Mouse (Mus musculus): ENCODE measurements at regions not wholly inside any gene's neighbourhood (a gene's known extent, or its start where the extent isn't known, plus 50 kb on each side); places are given as distances from the start of the nearest gene placed in this dataset.
"Not testable (repeated sequence)": the region's sequence is repeated elsewhere in the genome, so short reads cannot be mapped to it uniquely, and the experiment has no call there.

- in situ Hi-C loops (cut with MboI, MseI), result no loop called here
These were observed 306.3 kb upstream of the Flrt2 start for GRCm38 (mm10) chr12:95385688-95386087.

- in situ Hi-C loops (cut with MboI, MseI), result no loop called here
These were observed 303.8 kb upstream of the Flrt2 start for GRCm38 (mm10) chr12:95388185-95388584.

GRCm38 (mm10) chr12:95392821-95393220 is 299.2 kb upstream of the Flrt2 start:
- in situ Hi-C loops (cut with MboI, MseI), result no loop called here

- in situ Hi-C loops (cut with MboI, MseI), result no loop called here
These were observed 297.0 kb upstream of the Flrt2 start for GRCm38 (mm10) chr12:95394991-95395530.

GRCm38 (mm10) chr12:95420861-95421260 is 271.2 kb upstream of the Flrt2 start:
- in situ Hi-C loops (cut with MboI, MseI), result no loop called here

- in situ Hi-C loops (cut with MboI, MseI), result no loop called here
These were observed 267.3 kb upstream of the Flrt2 start for GRCm38 (mm10) chr12:95424739-95425138.

GRCm38 (mm10) chr12:95437226-95437625 is 254.8 kb upstream of the Flrt2 start:
- in situ Hi-C loops (cut with MboI, MseI), result no loop called here

GRCm38 (mm10) chr12:95457480-95457879 is 234.5 kb upstream of the Flrt2 start:
- in situ Hi-C loops (cut with MboI, MseI), result no loop called here

GRCm38 (mm10) chr12:95466502-95467490 is 225.2 kb upstream of the Flrt2 start:
- in situ Hi-C loops (cut with MboI, MseI), result no loop called here

- in situ Hi-C loops (cut with MboI, MseI), result no loop called here
These were observed 222.1 kb upstream of the Flrt2 start for GRCm38 (mm10) chr12:95469897-95470296.

- in situ Hi-C loops (cut with MboI, MseI), result no loop called here
These were observed 205.5 kb upstream of the Flrt2 start for GRCm38 (mm10) chr12:95486502-95486901.

GRCm38 (mm10) chr12:95488371-95488770 is 203.7 kb upstream of the Flrt2 start:
- in situ Hi-C loops (cut with MboI, MseI), result no loop called here

- in situ Hi-C loops (cut with MboI, MseI), result no loop called here
These were observed 202.7 kb upstream of the Flrt2 start for GRCm38 (mm10) chr12:95489374-95489773.

GRCm38 (mm10) chr12:95489848-95490247 is 202.2 kb upstream of the Flrt2 start:
- in situ Hi-C loops (cut with MboI, MseI), result no loop called here

GRCm38 (mm10) chr12:95491806-95492436 is 200.1 kb upstream of the Flrt2 start:
- in situ Hi-C loops (cut with MboI, MseI), result not testable (repeated sequence)

- in situ Hi-C loops (cut with MboI, MseI), result no loop called here
These were observed 190.6 kb upstream of the Flrt2 start for GRCm38 (mm10) chr12:95501443-95501842.

- in situ Hi-C loops (cut with MboI, MseI), result no loop called here
These were observed 172.0 kb upstream of the Flrt2 start for GRCm38 (mm10) chr12:95520008-95520407.

GRCm38 (mm10) chr12:95522052-95522451 is 170.0 kb upstream of the Flrt2 start:
- in situ Hi-C loops (cut with MboI, MseI), result no loop called here

GRCm38 (mm10) chr12:95533888-95534639 is 158.0 kb upstream of the Flrt2 start:
- in situ Hi-C loops (cut with MboI, MseI), result no loop called here

- in situ Hi-C loops (cut with MboI, MseI), result no loop called here
These were observed 144.7 kb upstream of the Flrt2 start for GRCm38 (mm10) chr12:95547301-95547700.

GRCm38 (mm10) chr12:95553129-95553528 is 138.9 kb upstream of the Flrt2 start:
- in situ Hi-C loops (cut with MboI, MseI), result no loop called here

Data from T-helper 1 cell (primary cell).